Mouse (Mus musculus): ENCODE measurements around the gene Bcl10.
"Not testable (repeated sequence)": the region's sequence is repeated elsewhere in the genome, so short reads cannot be mapped to it uniquely, and the experiment has no call there.

Bcl10 gene

DNA sequence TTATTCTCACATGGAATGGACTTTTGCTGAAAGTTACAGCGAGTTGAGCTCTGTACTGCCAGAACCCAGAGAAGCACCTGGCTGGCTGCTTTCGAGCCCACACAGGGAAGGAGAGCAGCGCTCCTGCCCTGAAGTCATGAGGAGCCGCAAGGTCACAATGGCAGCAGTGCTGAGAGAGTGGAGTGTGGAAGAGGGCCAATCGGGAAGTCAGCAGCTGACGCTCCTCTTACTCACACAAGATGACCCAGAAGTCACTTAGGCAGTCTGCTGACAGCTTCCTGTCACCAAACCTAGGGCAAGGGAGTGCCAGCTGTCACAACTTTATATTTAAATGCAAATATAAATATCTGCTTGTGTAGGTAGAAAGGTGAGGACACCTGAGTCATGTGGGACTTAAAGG, 9.3 kb upstream of the Bcl10 start:
- no peak for DNase-seq (ENCODE audit: inconsistent ontology term)

DNA sequence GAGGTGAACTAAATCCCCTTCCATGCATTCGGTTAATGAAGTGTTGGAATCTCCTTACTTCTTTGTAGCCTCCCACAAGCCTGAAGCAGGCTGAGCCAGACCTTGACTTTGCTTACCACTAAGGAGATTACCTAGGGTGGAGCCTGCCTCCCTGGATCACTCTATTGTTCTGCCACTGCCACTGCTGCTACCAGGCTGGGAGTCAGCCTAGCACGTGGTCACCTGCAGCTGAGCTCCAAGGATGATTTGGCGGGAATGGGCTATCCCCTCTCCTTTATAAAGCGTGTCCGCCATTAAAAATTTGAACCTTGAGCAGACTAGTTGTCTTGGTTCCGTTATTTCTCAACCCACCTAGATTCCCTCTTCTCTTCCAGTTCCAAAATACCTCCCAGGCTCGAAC, 8.7 kb upstream of the Bcl10 start:
- not testable (repeated sequence) for DNase-seq (ENCODE audit: inconsistent ontology term)

DNA sequence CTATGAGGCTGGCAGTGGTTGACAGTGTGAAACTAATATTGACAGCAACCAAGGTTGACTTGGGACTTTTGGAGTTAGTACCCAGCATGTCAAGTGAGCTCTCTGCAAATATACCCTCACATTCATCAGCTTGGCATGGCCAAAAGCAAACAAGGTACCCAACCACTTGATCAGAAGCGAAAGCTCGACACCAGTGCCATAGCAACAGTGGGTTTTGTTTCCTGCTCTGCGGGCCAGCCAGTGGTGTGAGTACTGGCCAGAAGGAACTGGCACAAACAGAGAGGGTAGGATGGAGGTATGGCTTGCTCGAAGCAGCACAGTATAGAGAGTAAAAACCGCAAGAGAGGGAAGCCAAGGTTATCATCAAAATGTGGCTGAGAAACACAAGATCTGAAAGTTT, 6.2 kb upstream of the Bcl10 start:
- no peak for DNase-seq (ENCODE audit: inconsistent ontology term)

DNA sequence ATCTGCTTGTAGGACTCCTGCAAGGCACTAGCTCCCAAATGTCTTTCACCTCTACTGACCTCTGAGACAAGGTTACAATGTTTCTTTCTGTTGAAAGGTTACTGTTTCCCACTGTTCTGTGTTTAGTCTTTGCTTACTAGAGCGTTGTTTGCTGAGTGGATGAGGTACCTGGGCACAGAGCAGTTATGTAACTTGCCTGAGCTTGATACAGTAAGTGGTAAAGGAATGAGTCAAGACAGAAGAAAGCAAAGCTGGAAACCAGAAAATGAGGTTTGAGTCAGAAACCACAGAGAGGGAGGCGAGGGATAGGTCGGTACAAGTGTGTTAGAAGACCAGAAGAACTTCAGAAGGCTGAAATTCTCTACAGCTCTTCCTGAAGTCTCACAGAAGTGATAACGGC, 5.8 kb upstream of the Bcl10 start:
- DNase-seq (ENCODE audit: inconsistent ontology term), result no peak

DNA sequence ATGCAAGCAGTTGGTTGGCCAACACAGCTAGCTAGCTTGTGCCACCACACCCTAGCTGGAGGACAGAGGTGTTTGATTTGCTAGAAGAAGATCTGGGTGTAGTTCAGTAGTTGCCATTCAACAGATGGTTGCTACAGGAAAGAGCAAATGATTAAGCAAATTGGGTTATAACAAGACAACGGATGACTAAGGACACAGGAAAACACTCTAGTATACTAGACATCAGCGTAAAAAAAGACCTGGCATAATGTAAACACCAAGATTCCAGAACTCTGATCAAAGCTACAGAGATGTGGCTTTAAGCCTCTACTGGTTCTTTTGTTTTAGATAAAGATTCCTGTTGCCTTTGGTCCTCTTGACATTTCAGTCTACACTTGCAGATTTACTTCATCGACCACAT, 367 bp downstream of the Bcl10 start:
- no peak for DNase-seq (ENCODE audit: inconsistent ontology term)

DNA sequence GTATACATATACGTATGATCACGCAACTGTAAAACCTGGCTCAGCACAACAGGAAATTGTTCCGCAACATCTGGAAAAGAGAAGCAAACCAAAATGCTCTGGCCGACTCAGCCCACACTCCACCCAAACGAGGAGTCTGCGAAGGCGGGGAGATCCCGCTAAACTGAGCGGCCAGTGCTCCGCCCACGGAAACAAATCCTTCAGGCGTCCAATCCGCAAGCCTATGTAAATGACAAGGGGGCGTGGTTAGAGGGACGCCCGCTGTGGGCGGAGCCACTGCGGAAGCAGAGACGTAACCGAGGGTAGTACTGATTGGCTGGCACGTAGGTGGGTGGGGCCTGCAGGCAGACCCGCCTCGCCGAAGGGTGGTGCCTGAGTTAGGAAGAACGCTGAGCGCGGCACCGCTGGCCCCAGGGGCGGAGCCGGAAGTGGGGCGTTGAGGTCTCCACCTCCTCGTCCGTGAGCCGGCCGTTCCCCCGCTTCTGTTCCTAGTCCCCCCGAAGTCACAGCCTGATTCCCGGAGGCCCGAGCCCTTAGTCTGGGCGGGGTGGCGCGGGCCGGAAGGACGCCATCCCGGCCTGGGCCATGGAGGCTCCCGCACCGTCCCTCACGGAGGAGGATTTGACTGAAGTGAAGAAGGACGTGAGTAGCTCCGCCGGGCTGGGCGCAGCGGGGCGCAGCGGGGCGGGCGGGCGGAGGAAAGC, 1.4 kb downstream of the Bcl10 start:
- DNase-seq (ENCODE audit: inconsistent ontology term), result peak; percentile 100

DNA sequence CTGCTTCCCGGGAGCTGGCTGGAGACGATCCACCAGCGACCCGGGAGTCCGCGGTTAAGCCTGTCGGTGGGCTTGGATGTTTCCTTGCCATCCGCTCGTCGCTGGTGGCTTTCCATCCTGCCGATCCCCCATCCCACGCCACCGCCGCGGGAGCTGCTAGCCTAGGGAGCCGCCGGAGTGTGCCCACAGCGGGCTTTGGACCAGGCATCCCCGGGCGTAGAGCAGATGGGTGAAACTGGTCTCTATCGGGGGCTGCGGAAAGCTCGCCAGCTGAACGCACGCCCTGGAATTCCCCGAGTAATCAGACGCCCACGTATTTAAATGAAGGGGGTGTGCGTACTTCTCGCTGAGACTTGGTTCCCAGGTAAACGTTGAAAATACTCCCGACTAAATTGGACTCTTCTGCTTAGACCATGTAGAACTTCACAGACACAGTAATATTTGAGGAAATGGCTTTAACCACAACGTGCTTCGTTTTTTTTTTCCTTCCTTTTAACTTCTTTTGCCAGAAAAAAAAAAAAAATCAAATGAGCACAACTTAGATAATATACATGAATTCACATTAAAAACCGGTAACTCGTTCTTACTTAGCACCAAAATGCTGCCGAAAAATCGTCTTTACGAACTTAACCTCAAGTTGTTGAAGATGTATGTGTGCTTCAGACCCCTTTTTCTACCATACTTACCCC, 2.2 kb downstream of the Bcl10 start:
- peak; percentile 65 for DNase-seq (ENCODE audit: inconsistent ontology term)

DNA sequence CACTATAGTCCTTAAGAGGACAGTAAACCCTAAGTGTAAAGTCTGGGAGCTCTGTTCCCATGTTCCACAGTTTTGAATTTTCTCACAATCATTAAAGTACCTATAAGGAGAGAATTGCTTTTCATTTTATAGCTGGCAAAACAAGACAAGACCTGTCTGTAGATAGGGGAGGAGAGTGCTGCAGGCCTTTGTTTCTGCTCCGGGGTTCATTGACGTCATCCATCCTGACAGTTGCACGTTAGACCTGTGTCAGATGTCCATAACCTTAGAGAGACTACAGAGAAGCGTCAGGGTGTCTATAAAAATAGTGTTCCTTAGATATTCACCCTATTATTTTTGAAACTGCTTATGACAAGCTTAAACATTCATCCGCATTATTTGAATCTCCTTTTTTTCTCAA, 2.9 kb downstream of the Bcl10 start:
- no peak for DNase-seq (ENCODE audit: inconsistent ontology term)

DNA sequence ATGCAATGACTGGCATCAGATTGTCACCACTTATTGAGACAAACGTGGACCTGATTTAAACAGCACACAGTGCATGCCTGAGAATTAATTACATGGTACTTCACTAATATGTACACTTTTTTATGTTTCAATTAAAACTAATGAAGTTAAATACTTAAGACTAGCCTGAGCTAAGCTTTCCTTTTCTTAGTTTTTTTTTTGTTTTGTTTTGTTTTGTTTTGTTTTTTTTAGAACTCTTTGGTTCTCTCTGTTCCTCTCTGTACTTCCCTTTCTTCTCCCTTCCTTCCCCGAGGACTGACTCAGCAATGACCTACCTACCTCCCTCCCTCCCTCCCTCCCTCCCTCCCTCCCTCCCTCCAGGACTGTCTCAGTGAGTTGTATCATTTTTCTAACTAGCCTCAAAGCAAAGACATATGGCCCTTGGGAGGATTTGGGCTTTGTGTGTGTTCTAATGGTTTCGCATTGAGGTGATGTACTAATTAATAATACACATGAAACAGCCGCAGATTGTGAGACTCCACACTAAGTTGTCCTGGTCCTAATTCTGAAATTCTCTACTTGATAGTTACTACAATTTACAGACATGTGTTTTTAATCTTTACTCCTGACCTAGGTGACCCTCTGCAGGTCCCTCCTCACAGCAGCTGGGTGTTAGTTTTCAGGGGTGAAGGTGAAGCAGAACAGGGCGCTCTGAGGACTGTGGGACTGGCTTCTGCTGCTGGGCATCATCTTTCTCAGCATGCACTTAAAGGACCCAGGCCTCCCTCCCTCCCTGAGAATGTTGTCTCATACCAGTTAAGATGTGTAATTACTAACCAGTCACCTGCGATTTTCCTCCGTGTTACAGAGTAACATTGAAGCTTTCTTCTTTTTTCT, 7.2 kb downstream of the Bcl10 start:
- DNase-seq (ENCODE audit: inconsistent ontology term), result no peak

DNA sequence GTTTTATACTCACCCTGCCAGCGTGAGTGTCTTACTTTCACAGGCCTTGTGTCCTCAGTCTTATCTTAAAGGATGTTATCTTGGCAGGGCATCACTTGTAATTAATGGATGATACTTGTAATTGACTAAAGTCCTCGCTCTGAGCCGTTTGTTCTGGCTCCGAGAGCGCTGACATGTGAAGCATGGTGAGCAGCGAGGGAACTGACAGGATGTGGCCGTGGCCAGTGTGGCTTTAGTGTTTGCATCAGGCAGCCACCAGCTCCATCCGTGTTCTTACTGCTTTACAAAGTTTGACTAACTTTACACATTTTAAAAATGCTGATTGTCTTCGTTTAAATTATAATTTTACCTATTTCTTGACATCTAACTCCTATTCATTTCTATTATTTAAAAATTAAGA, 11.2 kb downstream of the Bcl10 start:
- no peak for DNase-seq (ENCODE audit: inconsistent ontology term)

DNA sequence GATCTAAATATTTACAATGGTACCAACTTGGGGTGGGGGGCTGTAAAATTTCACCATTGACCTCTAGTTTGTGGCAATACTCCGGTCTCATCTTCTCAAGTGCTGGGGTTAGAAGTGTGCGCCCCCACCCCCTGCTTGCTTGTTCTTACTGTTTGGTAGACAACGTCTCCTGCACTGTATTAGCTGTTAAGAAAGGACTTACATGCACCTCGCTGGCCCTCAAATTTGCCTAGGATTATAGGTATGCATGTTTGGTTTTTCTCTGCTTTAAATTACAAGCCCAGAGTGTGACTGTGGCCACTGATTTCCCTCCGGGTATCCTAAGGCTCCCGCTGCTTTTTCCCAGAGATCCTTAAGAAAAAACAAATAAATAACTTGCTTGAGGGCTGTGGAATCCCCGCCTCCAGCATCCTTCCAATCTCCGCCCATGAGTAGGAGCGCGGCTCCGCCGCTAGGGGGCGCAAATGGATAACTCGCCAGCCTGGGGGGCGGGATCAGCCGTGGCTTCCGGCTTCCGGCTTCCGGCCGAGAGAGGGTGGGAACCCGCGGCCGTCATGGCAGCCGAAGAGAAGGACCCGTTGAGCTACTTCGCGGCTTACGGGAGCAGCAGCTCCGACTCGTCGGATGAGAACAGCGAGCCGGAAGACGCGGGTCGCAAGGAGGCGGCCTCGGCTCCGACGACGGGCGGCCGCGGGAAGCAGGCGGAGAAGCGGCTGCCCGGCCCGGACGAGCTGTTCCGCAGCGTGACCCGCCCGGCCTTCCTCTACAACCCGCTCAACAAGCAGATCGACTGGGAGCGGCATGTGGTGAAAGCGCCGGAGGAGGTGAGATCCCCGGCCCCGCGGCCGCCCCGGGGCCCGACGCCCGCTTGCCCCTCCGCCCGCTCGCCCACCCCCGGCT, 15.2 kb downstream of the Bcl10 start, which contains the start of gene 2410004B18Rik:
Gene 2410004B18Rik (plus strand): TSS at position 510 of the 900 bp plus-strand sequence.
- peak; percentile 93 for DNase-seq (ENCODE audit: inconsistent ontology term)

DNA sequence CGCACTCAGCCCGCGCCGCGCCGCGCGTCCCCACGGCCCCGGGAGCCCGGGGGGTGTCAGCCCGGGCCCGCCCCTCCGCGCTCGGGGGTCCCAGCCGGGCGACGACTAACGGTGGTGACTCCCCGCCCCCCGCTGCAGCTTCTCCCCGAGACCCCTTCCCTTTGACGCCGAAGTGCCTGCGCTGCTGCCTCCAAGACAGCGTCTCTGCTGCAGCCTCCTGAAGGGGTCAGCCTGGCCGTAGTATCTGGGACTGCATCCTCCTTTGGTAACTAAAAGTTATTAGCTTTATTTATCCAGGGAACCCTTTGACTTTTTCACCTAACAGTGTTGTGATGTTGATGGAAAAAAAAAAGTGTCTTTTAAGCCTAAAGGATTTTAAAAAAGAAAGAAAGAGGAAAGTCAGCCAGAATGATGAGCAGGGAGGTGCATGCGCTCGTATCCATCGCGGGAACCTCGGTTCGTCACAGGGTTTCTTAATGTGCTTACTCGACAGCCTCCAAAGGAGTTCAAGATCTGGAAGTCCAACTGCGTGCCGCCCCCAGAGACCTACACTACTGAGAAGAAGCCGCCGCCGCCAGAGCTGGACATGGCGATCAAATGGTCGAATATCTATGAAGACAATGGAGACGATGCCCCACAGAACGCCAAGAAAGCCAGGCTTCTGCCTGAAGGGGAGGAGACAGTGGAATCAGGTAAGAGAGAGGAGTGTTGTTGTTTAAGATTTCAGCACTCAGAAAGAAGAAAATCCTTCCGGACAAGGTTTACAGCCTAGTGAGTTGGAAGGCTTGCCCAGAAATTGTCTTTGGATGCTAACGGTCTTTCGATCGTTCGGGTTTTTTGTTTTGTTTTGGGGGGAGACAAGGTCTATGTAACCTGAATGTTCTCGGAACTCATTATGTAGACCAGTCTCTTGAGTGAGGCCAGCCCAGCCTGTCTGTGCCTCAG, 16.1 kb downstream of the Bcl10 start:
- DNase-seq (ENCODE audit: inconsistent ontology term), result peak; percentile 24

DNA sequence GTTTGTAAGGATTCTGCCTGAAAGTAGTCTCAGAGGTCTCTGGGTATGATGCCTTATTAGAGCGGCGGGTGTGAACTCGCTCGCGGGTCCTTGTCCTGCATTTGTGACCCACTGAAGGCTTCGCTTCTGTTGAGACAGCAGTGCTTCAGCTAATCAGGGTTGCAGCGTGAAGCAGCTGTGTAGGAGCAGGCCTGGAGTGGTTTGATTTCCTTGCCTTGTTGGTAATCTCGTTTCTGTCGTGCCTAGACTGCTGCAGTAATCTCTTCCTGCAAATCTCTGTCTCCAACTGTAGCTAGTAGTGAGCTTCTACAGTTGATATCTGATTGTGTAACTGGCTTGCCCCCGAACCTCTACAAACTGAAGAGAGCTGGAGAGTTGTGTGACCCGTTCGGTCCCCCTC, 16.8 kb downstream of the Bcl10 start:
- no peak for DNase-seq (ENCODE audit: inconsistent ontology term)

DNA sequence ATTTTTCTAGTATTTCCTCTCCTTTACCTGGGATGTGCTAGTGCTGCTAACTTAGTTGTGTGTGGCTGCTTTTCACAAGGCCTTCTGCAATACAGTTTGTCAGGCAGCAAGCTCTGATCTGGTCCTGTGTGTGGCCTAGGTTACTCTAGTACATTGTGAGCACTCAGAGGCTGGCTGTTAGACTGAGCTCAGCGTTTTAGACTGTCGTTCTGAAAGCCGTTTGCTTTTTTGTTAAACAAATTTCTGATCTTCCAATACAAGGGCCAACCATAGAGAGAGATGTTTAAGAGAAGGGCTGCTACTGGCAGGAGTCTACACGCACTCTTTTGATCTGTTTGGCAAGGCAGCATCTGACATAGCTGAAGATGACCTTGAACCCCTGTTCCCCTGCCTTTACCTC, 17.4 kb downstream of the Bcl10 start:
- no peak for DNase-seq (ENCODE audit: inconsistent ontology term)

DNA sequence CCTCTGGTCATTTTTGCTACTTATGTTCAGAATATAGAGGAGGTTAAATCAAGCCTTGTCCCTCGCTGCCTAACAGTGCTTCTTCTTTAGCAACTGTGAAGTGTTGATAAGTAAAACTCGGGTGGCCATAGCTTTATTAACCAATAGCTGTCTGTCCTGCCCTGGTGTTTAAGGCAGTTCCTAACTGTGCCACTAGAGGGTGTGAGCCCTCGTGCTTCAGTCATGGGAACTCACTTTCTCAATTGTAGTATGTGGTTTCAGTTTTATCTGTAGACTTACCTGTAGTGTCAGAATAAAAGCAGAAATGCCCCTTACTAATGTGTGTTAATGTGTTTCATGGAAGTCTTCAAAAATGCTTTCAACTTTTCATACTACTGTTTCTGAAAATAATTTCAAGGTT, 19.4 kb downstream of the Bcl10 start:
- DNase-seq (ENCODE audit: inconsistent ontology term), result no peak

DNA sequence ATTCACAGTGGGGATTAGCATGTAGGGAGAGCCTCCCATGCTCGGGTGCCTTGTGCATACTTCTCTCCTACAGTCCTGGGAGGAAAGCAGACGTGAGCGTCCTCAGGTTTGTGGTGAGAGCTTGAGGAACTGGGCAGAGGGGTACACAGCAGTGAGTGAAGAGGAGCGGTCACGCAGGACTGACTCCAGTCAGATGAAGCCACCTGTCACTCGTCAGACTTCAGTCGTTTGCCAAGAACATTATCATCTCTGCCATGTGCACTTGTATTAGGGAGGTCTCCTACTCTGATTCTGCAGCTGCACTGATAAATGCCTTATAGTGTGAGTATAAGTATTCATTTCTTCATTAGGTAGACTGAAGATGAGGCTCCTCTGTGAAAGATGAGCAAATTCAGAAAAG, 21.7 kb downstream of the Bcl10 start:
- no peak for DNase-seq (ENCODE audit: inconsistent ontology term)

DNA sequence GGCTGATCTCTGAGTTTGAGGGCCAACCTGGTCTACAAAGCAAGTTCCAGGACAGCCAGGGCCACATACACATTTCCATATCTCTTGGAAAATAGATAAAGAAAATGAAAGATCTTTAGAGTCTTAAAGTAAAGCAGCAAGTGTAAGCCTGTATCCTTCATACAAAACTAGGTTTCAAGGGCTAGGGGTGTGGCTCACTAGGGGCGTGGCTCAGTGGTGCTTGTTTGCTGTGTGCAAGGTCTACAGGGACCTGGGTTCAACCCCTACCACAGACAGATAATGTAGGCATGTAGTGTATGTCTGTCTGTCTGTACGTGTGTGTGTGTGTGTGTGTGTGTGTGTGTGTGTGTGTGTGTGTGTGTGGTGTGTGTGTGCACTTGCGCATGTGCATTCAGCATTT, 23.3 kb downstream of the Bcl10 start:
- DNase-seq (ENCODE audit: inconsistent ontology term), result no peak

DNA sequence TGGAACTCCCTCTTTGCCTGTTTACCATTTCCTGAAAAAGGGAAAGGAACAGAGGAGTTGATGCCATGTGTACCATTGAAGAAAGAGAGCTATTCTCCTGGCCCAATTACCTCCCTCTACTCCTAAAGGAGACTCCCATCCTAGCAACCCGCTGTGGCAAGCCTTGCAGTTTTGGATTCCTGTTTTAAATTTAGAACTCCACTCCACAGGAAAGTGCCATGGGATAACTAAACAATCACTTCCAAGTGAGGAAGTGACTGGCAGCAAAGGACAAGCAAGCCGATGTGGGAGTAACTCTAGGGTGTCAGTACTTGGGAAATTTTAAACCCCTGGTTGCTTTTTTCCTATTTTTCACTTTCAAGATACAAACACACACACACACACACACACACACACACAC, 24.1 kb downstream of the Bcl10 start:
- no peak for DNase-seq (ENCODE audit: inconsistent ontology term)

DNA sequence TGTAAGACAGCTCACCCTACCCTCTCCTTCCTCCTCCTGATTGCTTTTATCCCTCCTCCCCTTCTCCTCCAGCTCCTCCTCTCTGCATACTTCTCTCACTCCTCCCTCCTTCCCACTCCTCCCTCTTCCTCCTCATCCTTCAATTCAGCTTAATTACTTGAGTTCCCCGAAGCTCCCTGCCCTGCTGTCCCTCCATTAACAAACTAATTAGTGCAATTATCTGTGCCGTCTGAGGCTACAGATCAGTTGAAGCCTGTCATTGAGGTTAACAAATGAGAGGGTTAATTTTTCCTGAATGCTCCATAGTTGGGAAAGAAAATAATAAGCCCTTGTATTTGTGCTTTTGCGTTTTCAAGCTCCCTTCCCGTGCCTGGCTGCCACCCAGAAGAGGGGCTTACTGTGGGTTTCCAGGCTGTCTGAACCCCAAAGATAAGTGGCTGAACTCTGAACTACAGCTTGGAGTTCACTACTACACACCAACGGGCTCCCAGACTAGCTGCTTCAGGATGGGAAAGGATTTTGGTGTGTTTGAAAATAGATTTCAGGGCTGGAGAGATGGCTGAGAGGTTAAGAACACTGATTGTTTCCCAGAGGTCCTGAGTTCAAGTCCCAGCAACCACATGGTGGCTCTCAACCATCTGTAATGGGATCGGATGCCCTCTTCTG, 25.1 kb downstream of the Bcl10 start:
- DNase-seq (ENCODE audit: inconsistent ontology term), result peak; percentile 65
